Mouse (Mus musculus) left cerebral cortex, postnatal 14 days (tissue): ENCODE results near the gene Mat2a. TPM values are rescaled to one million over a fixed set of nuclear protein-coding genes. Genes with fewer than 3 reads are reported as not detected.
"Not testable (repeated sequence)": the region's sequence is repeated elsewhere in the genome, so short reads cannot be mapped to it uniquely, and the experiment has no call there.

ENCODE experiments used
- DNase-seq, 2 experiments: peaks; one replicate each; pipeline ENCODE4 v3.0.0; 2021 to 2022; ENCODE audit warnings: low spot score in 2 of 2, mixed read lengths in 1 of 2
- intact Hi-C: fragments of 180-260 bp; cut with DNase I; formaldehyde crosslinking; loops from one replicate; pipeline ENCODE4 v1.15.1; 2025
- total RNA-seq, 2 experiments: library from RNA; stranded (reverse); gene quantifications; 2 replicates each; pipeline ENCODE4 v1.2.3; 2021

Mat2a gene
- total RNA-seq, 2 experiments from 2014 or later, result 170 to 173 TPM

- intact Hi-C loops, result no loop called here
- no peak for DNase-seq
Observed at GRCm38 (mm10) chr6:72460036-72460801, 20.9 kb upstream of the Mat2a start.

DNA sequence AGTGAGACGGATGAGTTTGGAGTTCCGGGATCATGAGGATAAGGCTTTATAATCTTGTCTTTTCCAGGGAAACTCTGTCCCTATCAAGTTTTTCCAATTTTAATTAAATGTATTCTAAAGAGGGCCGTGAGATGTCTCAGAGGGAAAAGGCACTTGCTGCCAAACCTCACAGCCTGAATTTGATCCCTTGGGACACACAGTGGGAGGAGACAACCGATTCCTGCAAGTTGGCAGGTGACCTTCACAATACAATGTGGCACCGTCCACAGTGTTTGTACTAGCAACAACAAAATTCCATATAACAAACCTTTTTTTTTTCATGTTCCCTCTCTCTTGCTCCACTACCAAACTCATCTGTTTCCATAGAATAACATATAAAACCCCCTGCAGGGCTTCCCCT lies 19.6 kb upstream of the Mat2a start:
- intact Hi-C loops, result no loop called here
- no peak for DNase-seq

- intact Hi-C loops, result no loop called here
- no peak for DNase-seq
Observed at GRCm38 (mm10) chr6:72458418-72458817, 19.1 kb upstream of the Mat2a start.

- intact Hi-C loops, result loop anchor here (1.0 kb wide), 1 partner anchor 16 kb away; no protein-coding TSS in a partner anchor
- DNase-seq, result no peak
Observed at GRCm38 (mm10) chr6:72456567-72456966, 17.2 kb upstream of the Mat2a start.

- intact Hi-C loops, result loop anchor here (5.0 kb wide), 1 partner anchor 57 kb away; no protein-coding TSS in a partner anchor
- DNase-seq, result peak; percentile 47 to 61
Observed at GRCm38 (mm10) chr6:72454833-72455373, 15.5 kb upstream of the Mat2a start.

GRCm38 (mm10) chr6:72454072-72454746 lies 14.9 kb upstream of the Mat2a start:
- DNase-seq, result peak; percentile 18 to 57
- intact Hi-C loops, result loop anchor here (5.0 kb wide), 1 partner anchor 58 kb away; no protein-coding TSS in a partner anchor

DNA sequence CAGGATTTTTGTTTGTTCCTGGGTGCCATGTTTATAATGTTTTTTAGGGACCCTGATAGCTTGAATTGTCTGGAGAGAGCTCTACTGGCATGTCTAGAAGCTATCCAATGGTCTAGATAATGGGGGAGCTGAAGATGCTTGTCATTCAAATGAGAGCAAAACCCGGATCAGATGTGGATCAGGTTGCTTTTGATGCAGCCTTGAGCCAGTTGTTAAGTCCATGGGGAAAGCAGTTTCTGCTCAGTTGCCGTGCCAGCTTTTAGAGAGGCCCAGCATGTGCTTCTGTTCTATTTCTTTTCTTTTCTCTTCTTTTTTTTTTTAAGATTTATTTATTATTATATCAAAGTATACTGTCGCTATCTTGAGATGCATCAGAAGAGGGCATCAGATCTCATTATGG lies 14.2 kb upstream of the Mat2a start:
- intact Hi-C loops, result loop anchor here (5.0 kb wide), 1 partner anchor 59 kb away; no protein-coding TSS in a partner anchor
- no peak for DNase-seq

DNA sequence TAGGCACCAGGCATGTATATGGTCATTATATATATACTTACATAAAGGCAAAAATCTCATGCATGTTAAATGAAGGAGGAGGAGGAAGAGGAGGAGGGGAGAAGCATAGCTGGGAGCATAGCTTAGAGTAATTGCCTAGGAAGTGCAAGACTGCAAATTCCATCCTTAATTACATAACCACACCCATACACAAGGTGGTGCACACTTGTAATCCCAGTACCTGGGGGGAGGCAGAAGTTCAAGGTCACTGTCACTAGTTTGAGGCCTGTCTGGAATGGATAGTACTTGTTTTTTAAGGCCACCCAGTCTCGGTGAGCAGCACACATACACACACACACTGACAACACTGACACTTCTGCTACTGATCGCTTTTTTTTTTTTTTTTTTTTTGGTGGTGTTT lies 13.0 kb upstream of the Mat2a start:
- intact Hi-C loops, result loop anchor here (5.0 kb wide), 1 partner anchor 60 kb away; no protein-coding TSS in a partner anchor
- no peak for DNase-seq

DNA sequence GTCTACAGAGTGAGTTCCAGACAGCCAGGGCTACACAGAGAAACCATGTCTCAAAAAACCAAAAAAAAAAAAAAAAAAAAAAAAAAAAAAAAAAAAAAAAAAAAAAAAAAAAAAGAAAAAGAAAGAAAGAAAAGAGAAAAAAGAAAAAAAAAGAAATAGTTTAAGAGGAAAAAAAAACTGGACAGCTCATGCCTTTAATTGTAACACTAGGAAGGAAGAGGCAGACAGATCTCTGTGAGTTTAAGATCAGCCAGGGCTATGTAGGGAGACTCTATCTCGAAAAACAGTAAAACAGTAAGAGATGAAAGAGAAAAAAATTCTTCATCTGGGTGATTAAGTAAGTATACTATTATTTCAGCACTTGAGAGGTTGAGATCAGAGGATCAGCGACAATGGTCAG lies 12.4 kb upstream of the Mat2a start:
- DNase-seq, result not testable (repeated sequence)
- intact Hi-C loops, result loop anchor here (5.0 kb wide), 1 partner anchor 61 kb away; no protein-coding TSS in a partner anchor

DNA sequence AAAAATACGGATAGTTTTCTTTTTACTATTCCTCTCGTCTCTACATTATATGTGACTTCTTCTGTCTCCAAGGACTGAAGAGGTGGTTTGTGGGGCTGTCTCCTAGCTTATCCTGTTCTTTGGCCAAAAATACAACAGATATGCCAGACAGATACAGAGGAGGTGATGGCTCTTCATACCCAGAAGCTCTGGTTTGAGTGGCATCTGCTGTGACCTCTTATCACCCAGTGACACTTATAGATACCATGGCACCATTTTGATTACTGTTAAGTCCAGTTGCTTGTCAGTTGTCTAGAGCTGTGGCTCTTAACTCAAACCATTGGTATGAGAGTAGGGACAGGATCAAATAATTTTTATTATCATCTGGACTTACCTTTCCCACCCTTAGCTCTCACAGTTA lies 8.1 kb upstream of the Mat2a start:
- intact Hi-C loops, result no loop called here
- DNase-seq, result no peak

DNA sequence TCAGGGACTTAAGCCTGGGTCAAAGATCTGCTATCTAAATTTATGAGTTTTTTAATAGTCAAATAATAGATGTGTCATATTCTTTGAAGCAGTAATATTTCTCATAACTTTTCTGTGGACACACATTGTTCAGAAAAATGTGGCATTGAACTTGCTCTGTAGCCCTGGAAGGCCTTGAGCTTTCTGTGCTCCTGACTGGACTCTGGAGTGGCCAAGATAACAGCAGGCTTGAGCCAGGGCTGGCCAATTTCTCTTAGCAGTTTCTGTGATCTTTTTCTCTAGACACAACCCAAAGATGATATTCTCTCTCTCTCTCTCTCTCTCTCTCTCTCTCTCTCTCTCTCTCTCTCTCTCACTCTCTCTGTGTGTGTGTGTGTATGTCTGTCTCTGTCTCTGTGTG lies 5.7 kb upstream of the Mat2a start:
- no peak for DNase-seq
- intact Hi-C loops, result no loop called here

DNA sequence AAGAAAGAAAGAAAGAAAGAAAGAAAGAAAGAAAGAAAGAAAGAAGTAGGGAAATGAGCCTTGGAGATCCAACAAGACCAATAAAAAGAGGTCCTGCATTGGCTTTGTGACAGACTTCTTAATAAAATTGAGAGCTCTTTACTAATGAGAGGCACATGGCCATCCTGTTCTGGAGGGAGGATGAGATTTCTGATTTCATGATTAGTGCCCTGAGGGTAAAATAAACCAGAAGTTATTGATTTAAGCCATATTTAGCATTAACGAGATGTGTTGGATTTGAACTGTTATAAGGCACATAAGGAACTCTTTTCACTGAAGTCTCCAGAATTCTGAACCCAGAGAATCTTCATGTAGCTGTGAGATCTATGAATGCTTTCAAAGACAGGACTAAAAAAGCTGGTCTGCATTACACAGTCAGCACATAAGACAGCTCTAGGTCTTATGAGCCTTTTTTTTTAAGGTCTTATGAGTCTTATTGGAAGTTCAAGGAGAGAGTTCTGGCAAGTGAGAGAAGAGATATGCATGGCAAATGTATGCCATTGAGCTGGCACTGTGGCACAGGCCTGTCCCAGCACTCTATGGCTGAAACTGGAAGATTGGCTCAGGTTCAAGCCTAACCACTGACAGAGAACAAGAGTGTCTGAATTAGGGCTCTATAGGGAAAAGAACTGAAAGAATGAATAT lies 3.7 kb upstream of the Mat2a start:
- intact Hi-C loops, result no loop called here
- DNase-seq, result no peak

DNA sequence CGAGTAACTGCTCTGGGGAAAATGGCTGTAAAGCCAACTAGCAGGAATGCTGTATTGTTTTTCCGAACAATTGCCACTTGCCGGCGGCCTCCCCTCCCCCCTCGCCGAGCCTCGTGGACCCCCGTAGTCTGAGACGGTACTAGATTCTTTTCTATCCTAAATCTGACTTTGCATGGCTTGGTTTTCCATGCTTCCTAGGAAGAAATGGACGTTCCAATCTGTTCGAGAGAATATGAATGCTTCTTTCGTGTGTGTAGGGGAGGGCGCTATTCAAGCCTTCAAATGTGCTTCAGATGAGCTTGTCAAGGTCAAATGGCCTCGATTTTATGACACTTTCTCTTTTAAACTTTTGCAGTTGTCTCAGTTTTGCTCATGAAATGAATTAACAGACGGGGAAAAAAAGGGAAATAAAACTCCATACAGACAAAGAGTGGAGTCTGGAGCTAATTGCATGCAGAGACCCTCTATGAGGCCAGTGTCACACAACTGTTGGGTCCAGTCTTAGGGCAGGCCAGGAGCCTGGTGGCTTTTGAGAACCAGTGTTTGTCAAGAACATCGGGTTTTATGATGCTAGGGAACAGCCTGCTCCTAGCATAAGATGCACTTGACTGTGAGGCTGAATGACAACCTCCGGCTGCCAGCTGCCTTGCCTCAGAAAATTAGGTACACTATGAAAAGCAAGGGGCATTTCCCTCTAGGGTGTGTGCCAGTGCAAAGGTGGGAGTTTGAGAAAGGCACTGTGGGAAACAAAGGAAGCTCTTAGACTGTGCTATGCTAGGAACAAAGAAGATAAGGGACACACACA lies 1.0 kb upstream of the Mat2a start:
- peak; percentile 37 to 51 for DNase-seq
- intact Hi-C loops, result no loop called here

GRCm38 (mm10) chr6:72438862-72439354 lies 450 bp downstream of the Mat2a start:
- intact Hi-C loops, result loop anchor here (5.0 kb wide), 1 partner anchor 73 kb away; no protein-coding TSS in a partner anchor
- peak; percentile 93 to 98 for DNase-seq

DNA sequence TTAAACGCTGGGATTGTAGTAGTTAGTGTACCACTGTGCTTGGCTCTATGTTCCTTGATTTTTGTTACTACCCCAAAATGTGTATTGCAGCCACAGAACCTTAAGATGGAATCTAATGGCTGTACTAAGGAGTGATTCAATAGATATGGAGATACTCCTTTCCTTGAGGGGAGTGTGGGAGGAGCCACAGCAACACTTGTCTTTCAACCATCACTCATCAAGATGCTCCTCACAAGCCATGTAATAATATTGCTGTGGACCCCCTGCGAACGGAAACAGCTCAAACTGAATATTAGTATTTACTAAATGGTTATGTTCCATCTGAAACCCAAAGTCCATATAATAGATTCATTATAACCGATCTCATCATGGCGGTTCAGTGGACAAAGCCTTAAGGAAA lies 1.1 kb downstream of the Mat2a start:
- DNase-seq, result no peak
- intact Hi-C loops, result loop anchor here (5.0 kb wide), 1 partner anchor 74 kb away; no protein-coding TSS in a partner anchor

- intact Hi-C loops, result no loop called here
- DNase-seq, result no peak
Observed at GRCm38 (mm10) chr6:72432153-72432552, 7.2 kb downstream of the Mat2a start.

DNA sequence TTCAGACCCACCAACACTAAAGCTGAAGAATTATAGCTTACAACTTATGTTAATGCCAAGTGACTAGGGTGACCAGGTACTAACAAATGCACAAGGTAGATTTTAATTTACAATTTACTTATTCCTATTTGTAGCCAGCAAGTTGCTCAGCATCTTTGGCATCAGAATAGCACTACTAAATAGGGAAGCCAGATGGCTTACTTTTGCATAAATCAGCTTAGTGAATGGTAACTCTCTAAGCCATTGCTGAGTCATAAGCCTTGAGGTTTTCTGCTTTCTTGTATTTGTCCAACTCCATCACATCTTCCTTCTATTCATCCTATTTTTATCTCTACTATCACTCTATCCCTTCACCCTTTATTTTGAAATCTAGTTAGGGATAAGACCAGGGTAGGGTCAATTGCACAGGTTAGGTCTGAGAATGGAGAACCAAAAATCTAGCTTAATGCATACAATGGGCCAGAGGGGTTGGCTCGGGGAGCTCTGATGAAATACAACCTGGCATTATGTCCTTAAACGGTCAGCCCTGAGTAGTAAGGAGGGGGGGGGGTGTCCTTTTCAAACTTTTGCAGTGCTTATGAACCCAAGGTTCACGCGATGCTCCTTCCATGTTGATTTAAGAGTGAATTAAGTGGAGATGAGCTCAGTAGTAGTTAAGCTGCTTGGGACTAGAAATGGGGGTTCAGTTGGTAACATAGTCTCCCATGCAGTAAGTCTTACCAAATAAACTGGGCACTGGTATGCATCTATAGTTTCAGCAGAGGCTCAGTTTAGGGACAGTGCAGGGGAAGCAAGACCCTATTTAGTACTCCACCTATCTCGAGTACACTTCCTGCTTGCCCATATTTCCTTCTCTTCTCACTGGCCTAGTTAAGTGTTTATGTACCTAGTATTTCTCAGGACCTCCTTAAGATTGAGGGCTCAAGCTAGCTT lies 8.1 kb downstream of the Mat2a start:
- DNase-seq, result peak in 1 of 2 experiments; percentile 59
- intact Hi-C loops, result no loop called here
